ENCODE assay signal across 19 mouse cellular contexts in genomic region chr7:117389048-117389447, GRCm38 (mm10).
"Had no signal": no experiment of that assay in that cellular context is flagged by ENCODE, and none has a peak within 500 bp of the region (broad histone marks: within the 10 kb centered on the region; RNA-seq: fewer than 3 reads in every experiment).

No protein-coding gene starts in this region.

- H3K27me3 ChIP-seq: midbrain, embryonic 12.5 days; midbrain, embryonic 15.5 days; neural tube, embryonic 12.5 days; neural tube, embryonic 15.5 days; stomach, embryonic 15.5 days had no signal

- ATAC-seq: midbrain, embryonic 15.5 days had no signal

- H3K36me3 ChIP-seq: lung, embryonic 15.5 days; midbrain, embryonic 12.5 days; midbrain, embryonic 15.5 days; neural tube, embryonic 12.5 days; neural tube, embryonic 15.5 days; stomach, embryonic 15.5 days had no signal

- H3K27ac ChIP-seq: layer of hippocampus, adult 2 months; left cerebral cortex, adult 2 months; lung, embryonic 15.5 days; midbrain, embryonic 12.5 days; midbrain, embryonic 15.5 days; neural tube, embryonic 12.5 days; neural tube, embryonic 15.5 days; stomach, embryonic 15.5 days had no signal

- H3K4me2 ChIP-seq: lung, embryonic 15.5 days; midbrain, embryonic 12.5 days; midbrain, embryonic 15.5 days; neural tube, embryonic 12.5 days; neural tube, embryonic 15.5 days; stomach, embryonic 15.5 days had no signal

- H3K9me3 ChIP-seq: lung, embryonic 15.5 days; midbrain, embryonic 12.5 days; midbrain, embryonic 15.5 days; neural tube, embryonic 12.5 days; neural tube, embryonic 15.5 days; stomach, embryonic 15.5 days had no signal

- H3K9ac ChIP-seq: lung, embryonic 15.5 days; midbrain, embryonic 12.5 days; midbrain, embryonic 15.5 days; neural tube, embryonic 12.5 days; neural tube, embryonic 15.5 days; stomach, embryonic 15.5 days had no signal

- DNase-seq: kidney, adult 18-20 months; kidney, postnatal 14 days; kidney, postnatal 4 days; layer of hippocampus, adult 9-11 months; lung, adult 18-20 months; lung, postnatal 10 days; lung, postnatal 36 days; retina, postnatal 1 day; right cerebral cortex, postnatal 25 days; spleen, adult 18-20 months; thymus, postnatal 36 days had no signal

- H3K4me3 ChIP-seq: layer of hippocampus, adult 2 months; left cerebral cortex, adult 2 months; lung, embryonic 15.5 days; midbrain, embryonic 12.5 days; midbrain, embryonic 15.5 days; neural tube, embryonic 12.5 days; neural tube, embryonic 15.5 days; stomach, embryonic 15.5 days had no signal
